Mouse (Mus musculus) thymus, postnatal 14 days (tissue): ENCODE results near the gene Cend1.
"Not testable (repeated sequence)": the region's sequence is repeated elsewhere in the genome, so short reads cannot be mapped to it uniquely, and the experiment has no call there.

Experiments
- DNase-seq: peaks from one replicate; pipeline ENCODE4 v3.0.0; 2021

Gene Cend1

GRCm38 (mm10) chr7:141426948-141427730, 2.2 kb downstream of the Cend1 start:
- no peak for DNase-seq

DNA sequence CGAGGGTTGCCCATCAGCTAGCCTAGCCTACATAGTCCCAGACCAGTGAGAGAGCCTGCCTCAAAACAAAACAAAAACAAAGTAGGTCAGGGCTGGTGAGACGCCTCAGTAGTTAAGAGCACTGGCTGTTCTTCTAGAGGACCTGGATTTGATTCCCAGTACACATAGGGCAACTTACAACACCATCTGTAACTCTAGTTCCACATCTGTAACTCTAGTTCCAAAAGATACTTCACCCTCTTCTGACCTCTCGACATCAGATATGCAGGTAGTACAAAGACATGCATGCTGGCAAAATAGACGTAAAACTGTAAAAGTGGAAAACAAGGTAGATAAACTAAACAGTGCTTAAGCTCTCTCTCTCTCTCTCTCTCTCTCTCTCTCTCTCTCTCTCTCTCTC, 5.5 kb downstream of the Cend1 start:
- DNase-seq = no peak

DNA sequence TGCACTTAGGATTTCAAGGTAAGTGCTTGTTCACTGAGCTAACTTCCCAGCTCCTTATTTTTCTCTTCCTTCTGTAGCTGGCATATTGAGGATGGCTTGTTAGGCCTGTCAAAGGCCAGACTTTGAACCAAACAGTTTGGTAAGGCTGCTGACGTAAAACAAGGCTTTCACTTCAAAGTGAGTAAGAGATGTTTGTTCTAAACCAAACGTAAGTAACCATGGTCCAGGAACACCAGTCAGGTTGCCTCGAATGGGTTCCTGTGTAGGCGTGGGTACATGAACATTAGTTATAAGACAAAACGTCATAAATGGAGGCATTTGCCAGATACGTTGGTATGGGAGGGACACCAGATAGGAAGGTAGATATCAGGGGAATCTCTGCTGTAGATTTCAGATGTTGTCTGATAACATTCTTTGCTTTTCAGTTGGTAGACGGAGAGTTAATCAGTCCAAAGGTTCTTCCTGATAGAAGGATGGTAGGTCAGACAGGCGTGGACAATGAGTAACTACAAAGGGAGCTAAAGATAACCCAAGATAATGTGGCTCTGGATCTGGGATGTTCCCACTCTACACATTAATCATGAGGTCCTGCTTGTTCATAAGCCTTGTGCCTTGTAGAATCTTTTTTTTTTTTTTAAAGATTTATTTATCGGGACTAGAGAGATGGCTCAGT, 9.1 kb downstream of the Cend1 start:
- DNase-seq = no peak

DNA sequence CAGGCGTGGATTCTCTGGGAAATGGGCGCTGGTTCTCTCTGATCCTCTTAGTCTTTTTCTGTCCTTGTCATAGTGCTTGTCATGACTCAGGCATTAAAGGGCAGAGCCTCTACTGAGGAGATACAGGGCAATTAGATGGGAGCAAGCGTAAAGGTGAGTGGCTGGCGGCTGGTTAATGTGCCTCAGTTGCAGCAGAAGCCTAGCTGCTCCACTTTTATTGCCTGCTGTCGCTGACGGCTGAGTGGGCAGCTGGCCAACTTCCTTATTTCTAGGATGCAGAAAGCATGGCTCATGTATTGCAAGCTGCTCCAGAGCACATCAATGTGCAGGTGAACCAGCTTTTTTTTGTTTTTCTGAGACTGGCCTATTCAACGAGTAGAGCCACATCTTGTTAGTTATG, 10.3 kb downstream of the Cend1 start:
- DNase-seq = no peak

DNA sequence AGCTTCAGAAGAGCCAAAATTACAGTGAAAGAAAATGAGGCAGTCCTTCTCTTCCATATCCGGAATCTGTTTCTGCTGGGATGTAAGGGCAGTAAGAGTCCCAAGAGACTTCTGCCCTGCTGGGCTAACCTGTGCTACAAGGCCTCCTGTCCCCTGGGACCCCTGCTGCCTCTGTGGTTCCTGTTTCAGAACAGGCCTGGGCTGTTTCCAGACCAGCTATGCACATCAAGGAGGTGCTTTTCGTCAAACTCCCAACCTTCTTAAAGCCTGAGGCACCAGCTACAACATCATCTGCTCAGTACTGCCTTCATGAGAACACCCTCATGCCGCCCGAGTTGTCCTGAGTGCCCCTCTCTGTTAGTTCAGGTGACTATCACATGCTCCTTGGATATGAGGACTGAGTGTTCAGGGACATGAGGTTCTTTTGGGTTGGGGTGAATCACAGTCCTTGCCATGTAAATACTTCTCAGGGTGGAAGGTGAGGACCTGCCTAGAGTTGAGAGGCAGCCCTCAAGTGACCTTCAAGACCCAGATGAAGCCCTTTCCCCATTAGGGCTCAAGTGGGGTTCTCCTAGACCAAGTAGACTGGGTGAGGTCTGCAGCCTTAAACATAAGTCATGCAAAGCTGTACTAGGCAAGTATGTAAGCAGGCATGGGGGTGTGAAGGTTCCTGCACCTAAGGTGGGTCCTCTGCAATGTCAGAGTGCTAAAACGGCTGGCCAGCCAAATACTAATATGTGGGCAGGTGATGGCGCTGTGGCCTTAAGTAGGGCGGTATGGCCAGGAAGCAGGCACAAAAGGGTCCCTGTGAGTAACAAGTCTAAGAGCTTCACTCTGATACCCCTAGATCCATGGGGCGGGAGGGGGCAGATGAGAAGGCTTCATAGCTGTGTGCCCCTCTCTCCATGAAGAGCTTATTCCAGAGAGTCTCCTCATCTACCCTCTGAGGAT, 11.3 kb downstream of the Cend1 start:
- DNase-seq = no peak

GRCm38 (mm10) chr7:141416144-141416841, 13.0 kb downstream of the Cend1 start:
- no peak for DNase-seq

GRCm38 (mm10) chr7:141413809-141414584, 15.3 kb downstream of the Cend1 start, which contains the start of gene Gatd1:
Gatd1 (minus strand) TSS chr7:141414136.
- peak; percentile 100 for DNase-seq

- DNase-seq = peak; percentile 37
Observed at GRCm38 (mm10) chr7:141413331-141413730, 16.0 kb downstream of the Cend1 start.

- no peak for DNase-seq
Observed at GRCm38 (mm10) chr7:141411667-141412066, 17.6 kb downstream of the Cend1 start.

DNA sequence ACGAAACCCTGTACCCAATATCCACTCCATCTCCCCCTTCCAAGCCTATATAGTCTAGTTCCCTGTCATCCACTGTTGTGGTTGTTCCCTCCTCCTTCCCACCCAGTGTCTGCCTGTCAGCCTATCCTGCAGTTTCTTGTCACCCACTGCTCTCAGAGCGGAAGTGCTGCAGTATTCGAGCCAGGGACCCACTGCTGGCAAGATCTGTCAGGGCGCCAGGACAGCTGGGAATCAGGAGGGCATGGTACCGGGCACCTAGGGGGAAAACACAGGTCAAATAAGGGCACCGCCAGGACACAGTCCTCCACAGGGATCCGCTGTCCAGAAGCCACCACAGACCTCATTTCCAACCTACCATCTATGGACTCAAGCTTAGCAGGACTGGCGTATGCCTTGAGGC, 18.7 kb downstream of the Cend1 start:
- DNase-seq = no peak

GRCm38 (mm10) chr7:141408833-141409232, 20.5 kb downstream of the Cend1 start:
- DNase-seq = peak; percentile 84

GRCm38 (mm10) chr7:141407670-141408069, 21.6 kb downstream of the Cend1 start:
- not testable (repeated sequence) for DNase-seq

GRCm38 (mm10) chr7:141405466-141405865, 23.8 kb downstream of the Cend1 start:
- DNase-seq = no peak

- peak; percentile 55 for DNase-seq
Observed at GRCm38 (mm10) chr7:141403305-141403704, 26.0 kb downstream of the Cend1 start.

DNA sequence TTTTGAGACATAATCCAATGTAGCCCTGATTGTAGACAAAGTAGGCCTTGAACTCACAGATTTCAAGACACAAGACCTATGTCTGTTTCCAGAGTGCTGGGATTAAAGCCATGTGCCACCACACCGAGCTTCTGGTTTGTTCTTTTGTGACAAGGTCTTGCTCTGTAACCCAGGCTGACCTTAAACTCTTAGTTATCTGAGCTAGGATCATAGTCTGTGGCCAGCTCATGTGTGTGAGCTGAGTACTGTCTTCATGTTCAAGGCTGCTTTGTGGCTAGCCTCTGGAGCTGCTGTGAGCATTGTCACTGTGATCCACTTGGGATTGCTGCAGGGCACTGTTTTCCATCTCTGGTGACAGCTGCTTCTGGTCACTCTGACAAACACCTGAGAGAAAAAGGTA, 33.9 kb downstream of the Cend1 start:
- DNase-seq = no peak

DNA sequence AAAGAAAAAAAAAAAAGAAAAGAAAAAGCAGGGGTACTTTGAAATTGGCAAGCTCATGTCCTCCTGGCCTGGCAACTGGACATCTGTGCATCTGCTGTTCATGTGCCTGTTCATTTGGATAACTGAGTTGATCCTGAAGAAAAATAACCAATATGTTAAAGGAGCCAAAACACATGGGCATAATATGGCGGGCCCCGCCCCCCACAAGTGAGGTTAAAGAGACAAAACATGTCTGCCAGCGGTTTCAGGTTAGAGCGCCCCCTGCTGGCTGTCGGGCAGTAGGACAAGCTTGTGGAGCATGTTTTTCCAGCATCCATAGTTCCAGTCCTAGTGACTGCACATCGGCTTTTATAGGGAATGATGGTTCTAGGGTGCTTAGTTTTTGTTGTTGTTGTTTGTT, 34.5 kb downstream of the Cend1 start:
- peak; percentile 80 for DNase-seq

GRCm38 (mm10) chr7:141394158-141394557, 35.1 kb downstream of the Cend1 start:
- no peak for DNase-seq

DNA sequence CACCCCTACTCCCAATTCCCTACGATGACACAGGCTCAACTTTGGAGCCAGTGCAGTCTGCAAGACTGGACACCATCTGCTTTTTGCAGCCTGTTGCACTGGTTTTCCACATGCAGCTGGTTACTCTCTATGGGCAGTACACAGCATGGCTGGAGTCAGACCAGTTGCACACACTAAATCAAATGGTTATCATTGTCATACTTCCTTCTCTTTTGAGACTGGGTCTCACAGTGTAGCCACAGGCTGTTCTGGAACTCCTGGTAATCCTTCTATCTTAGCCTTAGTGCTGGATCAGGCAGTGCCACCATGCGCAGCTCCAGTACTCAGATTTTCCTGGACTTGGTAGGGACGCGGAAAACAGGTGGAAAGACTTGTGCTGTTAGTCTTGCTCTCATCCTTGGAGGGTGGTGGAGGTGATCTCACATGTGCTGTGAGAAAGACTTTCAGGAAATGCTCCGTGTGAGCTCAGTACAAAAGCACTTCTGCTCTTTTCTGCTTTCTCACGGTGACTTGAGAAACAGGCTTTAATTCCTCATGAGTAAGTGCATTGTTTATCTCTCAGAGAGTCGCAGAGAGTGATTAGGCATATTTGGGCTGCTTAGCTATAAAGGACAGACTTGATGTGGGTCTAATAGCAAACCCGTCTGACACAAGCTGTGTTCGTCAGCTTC, 36.6 kb downstream of the Cend1 start:
- no peak for DNase-seq

DNA sequence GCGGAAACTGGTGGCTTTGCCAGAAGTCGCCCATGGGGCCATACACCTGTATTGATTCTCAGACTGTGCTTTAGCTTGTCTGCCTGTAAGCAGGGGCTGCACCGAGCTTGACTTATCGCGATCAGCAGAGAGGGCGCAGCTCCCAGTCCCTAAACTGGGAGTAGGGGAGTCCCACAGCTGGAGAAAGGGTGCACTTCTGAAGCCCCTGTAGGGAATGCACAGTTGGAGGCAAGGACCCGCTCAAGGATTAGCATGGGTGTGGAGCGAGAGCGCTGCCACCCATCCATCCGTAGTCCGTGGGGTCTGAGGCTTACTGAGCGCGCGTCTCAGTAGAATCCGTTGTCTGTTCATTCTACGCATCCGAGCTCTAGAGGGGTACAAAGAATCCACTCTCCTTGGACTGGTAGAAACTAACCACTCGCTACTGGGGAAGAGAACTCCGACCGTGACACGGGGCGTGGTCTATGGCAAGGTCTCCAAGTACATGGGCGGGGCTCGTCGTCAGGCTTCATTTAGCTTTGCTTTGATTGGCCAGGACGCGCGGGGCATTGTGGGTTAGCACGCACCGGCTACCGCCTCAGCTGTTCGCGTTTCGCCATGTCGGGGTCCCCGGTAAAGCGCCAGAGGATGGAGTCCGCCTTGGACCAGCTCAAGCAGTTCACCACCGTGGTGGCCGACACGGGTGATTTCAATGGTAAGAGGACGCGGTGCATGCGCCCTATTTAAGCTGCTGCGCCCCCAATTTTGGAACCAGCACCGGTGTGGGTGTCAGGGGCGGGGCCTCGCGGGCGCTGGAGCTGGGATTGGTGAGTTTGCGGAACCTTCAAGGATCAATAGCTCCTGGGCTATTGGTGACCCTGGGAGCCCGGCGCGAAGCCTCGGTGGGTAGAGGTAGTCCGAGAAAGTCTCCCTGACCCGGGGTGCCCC, 37.4 kb downstream of the Cend1 start, which contains the start of gene Taldo1:
TSS of gene Taldo1 (plus strand) at position 575 of the 927 bp plus-strand sequence.
- DNase-seq = peak; percentile 98
